Mouse (Mus musculus) effector memory CD4-positive, alpha-beta T cell, adult 5 months (primary cell): ENCODE measurements around the gene Lrriq3. TPM values are rescaled to one million over a fixed set of nuclear protein-coding genes. Genes with fewer than 3 reads are reported as not detected.

Experiments
- polyA plus RNA-seq: library from polyadenylated mRNA; unstranded; fragments of 100-300 nt; shearing (Covaris generic); gene quantifications from one replicate; pipeline ENCODE4 v1.2.1, GENCODE M21; 2017

Gene Lrriq3
- 0.36 TPM for polyA plus RNA-seq

DNA sequence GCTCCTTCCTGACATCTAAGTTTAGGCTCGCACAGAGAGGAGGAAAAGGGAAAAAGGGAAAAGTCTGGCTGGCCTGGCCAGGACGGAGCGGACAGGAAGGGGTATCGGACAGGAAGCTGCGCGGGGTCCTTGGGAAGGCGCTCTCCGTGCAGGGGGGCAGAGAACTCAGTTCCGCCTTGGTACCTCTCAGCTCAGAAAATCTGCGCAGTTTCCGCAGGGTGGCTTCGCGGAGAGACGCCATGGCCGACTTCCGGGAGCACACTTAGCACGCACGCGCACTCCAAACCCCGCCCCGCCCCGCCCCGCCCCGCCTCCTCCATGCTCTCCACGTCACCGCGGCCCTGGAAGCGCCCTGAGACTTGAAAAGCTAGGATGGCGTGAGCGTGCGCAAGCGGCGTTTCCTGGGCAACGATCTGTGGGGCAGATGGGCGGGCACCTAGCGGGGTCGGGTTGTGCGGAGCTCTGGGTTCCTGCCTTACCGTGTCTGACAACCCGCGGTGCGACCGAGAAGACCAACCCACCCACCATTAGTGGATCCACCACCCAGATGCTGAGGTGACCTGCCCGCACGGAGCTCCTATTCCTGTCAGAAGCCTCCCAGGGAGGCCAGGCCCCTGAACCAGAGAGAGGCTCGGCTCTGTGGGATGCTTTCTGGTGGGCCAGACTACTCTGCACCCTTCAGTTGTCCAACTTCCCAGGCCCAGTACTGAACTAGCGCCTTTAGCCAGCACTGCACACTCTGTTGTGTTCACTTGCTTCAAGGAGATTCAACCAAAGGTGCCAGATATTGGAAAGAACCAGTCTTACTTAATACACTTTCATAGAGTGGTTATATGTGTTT lies at the start of gene Lrriq3, which contains the start of gene Fpgt:
Lrriq3 (plus strand) TSS at position 319 of the 841 bp plus-strand sequence.
Fpgt (minus strand) TSS at position 288 of the 841 bp plus-strand sequence.

DNA sequence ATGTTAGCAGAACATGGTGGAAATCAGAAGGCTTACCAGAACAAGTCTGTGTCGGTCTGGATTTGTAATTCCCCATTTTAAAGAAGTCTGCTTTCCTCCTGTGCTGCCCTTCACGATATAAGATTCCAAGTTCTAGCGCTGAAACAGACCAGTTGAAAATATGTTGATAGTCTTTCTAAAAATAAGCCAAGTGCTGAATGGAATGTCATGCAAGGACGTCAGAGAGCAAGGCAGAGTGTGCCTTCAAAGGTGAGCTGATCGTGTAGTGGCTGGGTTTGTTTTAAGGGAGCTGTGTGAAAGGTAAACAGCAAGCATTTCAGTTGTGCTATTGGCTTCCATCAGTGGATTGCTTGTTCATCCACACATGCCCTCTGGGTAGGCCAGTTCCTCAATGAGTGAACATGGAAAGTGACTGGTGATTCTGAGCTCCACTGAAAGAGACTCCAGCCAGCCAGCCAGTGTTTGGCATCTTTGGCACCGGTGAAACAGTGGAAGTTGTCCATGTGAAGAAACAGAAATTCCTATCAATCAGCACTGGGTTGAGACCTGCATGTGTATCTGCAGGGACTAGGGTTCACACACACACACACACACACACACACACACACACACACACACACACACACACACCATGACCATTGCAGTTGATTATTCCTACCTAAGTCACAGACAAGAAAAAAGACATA lies 37.9 kb upstream of the Lrriq3 start, which contains the start of gene Tnni3k:
Tnni3k (minus strand) TSS at position 177 of the 686 bp plus-strand sequence.

Other genes starting within 250 kb of the Lrriq3 start
- gene Tnni3k, start 38.0 kb upstream of the Lrriq3 start, polyA plus RNA-seq: not detected
- 49.2 TPM for gene Fpgt, start within 50 bp of the Lrriq3 start, polyA plus RNA-seq